Mouse (Mus musculus) liver, embryonic 14.5 days (tissue): ENCODE data around the gene Vwa5b1. TPM values are rescaled to one million over a fixed set of nuclear protein-coding genes. Genes with fewer than 3 reads are reported as not detected.

Experiments
- ATAC-seq: fragments of 200-750 bp; cut with Nextera tagmentation; 2 replicates; pipeline ENCODE4 v1.8.0; 2017; ENCODE audit warnings: moderate number of reproducible peaks, mild to moderate bottlenecking, moderate library complexity; ENCODE audit not compliant: insufficient read depth
- DNase-seq, 3 experiments: peaks; one replicate each; pipeline ENCODE4 v3.0.0-alpha.2; 2012 to 2013; ENCODE audit warnings: low read depth in 3 of 3, low spot score in 3 of 3
- H3K27ac ChIP-seq: fragments of 300-500 bp; sonication (generic); 2 replicates; pipeline ENCODE4 v1.5.1; 2014; ENCODE audit warnings: moderate library complexity, mild to moderate bottlenecking, control low read depth, inconsistent platforms
- H3K27me3 ChIP-seq: fragments of 300-500 bp; sonication (generic); 2 replicates; pipeline ENCODE4 v1.6.1; 2014; ENCODE audit warnings: mild to moderate bottlenecking, low read length, moderate library complexity; ENCODE audit not compliant: control insufficient read depth, insufficient read depth
- H3K36me3 ChIP-seq: fragments of 300-500 bp; sonication (generic); replicated peaks from 2 replicates; pipeline ENCODE4 v1.6.1; 2014; ENCODE audit warnings: low read depth; ENCODE audit not compliant: control insufficient read depth, insufficient read depth
- H3K4me1 ChIP-seq, 2 experiments: fragments of 200-500 bp in 1 of 2; fragments of 300-500 bp in 1 of 2; sonication (generic) in 1 of 2; replicated peaks; 2 replicates each; pipeline ENCODE4 v1.6.1; 2012 to 2014; ENCODE audit warnings: antibody characterized with exemption in 1 of 2, inconsistent platforms in 1 of 2, low read length in 1 of 2; ENCODE audit not compliant: control insufficient read depth in 2 of 2, insufficient read depth in 2 of 2
- H3K4me2 ChIP-seq: fragments of 300-500 bp; sonication (generic); 2 replicates; pipeline ENCODE4 v1.6.1; 2014; ENCODE audit warnings: low read depth, mild to moderate bottlenecking, control low read depth, moderate library complexity
- H3K4me3 ChIP-seq, 2 experiments: fragments of 200-500 bp in 1 of 2; fragments of 300-500 bp in 1 of 2; sonication (generic) in 1 of 2; 2 replicates each; pipeline ENCODE4 v1.5.1; 2012 to 2014; ENCODE audit warnings: low read depth in 2 of 2, low read length in 2 of 2, mild to moderate bottlenecking in 2 of 2, control low read depth in 1 of 2, inconsistent platforms in 1 of 2, moderate library complexity in 1 of 2; ENCODE audit not compliant: insufficient read depth in 1 of 2
- H3K9ac ChIP-seq: fragments of 300-500 bp; sonication (generic); replicated peaks from 2 replicates; pipeline ENCODE4 v1.6.1; 2014; ENCODE audit warnings: mild to moderate bottlenecking, control low read depth, moderate library complexity
- H3K9me3 ChIP-seq: fragments of 300-500 bp; sonication (generic); 2 replicates; pipeline ENCODE4 v1.6.1; 2016; ENCODE audit warnings: low read length, mixed read lengths; ENCODE audit not compliant: control insufficient read depth
- CTCF ChIP-seq: IDR thresholded peaks from 2 replicates; pipeline ENCODE4 v1.5.1; 2016; ENCODE audit warnings: antibody characterized with exemption, low read depth, control low read depth
- EP300 ChIP-seq: IDR thresholded peaks from 2 replicates; pipeline ENCODE4 v1.6.1; 2016; ENCODE audit warnings: antibody characterized with exemption, low read depth
- WGBS: fragments of 180-500 bp; shearing (Covaris S2); extraction: QIAGEN DNeasy Blood & Tissue Kit; methylation state at CpG from one replicate; pipeline ENCODE4 v1.1.7; 2014; ENCODE audit not compliant: insufficient replicate concordance; 5-methylcytosine and 5-hydroxymethylcytosine counted together
- polyA plus RNA-seq, 2 experiments: library from polyadenylated mRNA; depleted of rRNA in 1 of 2; stranded (reverse) in 1 of 2; unstranded in 1 of 2; fragments of >200 nt; fragmentation: Nextera tagmentation in 1 of 2; extraction: Ambion mirVana in 1 of 2; gene quantifications; 2 replicates each; pipeline versions ENCODE4 v1.2.1 to v1.2.3; 2012 to 2014

Vwa5b1 gene
- polyA plus RNA-seq (2012; rRNA removed) (not detected in 2 replicates), polyA plus RNA-seq (2014; fragmentation: Nextera tagmentation; extraction: Ambion mirVana) (not detected in 2 replicates)

- TF ChIP-seq CTCF = no peak
- no peak for TF ChIP-seq EP300
- ATAC-seq (no peak), DNase-seq (no peak)
- Histone ChIP-seq H3K36me3 (no peaks in the 10 kb centered on the region), H3K27me3 (no peaks in the 10 kb centered on the region), H3K4me1 (no peaks in the 10 kb centered on the region), H3K4me3 (no peak within 1 kb of the TSS), H3K9me3 (no peaks in the 10 kb centered on the region), H3K27ac (no peak within 1 kb of the TSS), H3K9ac (no peak within 1 kb of the TSS), H3K4me2 (no peak within 1 kb of the TSS)
- 18% methylated on average over 8 of the region's 8 CpGs for WGBS
Measured at GRCm38 (mm10) chr4:138635428-138636145, at the start of gene Vwa5b1. Gene Vwa5b1, minus strand, starts transcription at chr4:138635884.

DNA sequence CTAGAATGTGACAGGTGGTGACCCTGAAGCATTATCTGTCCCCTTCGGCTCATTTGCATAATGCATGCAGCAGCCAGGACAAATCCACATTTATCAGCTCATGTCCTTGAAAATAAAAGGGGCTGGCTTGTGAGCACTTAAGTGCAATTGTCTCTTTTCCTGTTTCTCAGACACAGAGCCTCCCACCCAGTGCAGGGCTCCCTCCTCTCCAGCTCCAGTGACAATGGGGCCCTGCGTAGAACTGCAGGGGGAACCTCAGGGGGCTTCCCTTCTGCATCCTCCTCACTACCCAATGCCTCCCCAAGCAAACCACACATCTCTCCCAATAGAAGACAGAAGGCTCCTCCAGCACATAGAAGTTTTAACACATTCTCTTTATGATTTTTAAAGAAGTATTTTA is 47.1 kb upstream of the Vwa5b1 start:
- Histone ChIP-seq H3K9ac (no peak overlapping the region), H3K4me2 (no peak overlapping the region), H3K36me3 (no peaks in the 10 kb centered on the region), H3K9me3 (no peaks in the 10 kb centered on the region), H3K4me3 (no peak overlapping the region), H3K4me1 (no peaks in the 10 kb centered on the region), H3K27ac (no peak overlapping the region), H3K27me3 (no peaks in the 10 kb centered on the region)
- no peak for TF ChIP-seq CTCF
- no peak for TF ChIP-seq EP300
- WGBS = 44% methylated on average over 2 of the region's 2 CpGs
- DNase-seq (no peak), ATAC-seq (no peak)

DNA sequence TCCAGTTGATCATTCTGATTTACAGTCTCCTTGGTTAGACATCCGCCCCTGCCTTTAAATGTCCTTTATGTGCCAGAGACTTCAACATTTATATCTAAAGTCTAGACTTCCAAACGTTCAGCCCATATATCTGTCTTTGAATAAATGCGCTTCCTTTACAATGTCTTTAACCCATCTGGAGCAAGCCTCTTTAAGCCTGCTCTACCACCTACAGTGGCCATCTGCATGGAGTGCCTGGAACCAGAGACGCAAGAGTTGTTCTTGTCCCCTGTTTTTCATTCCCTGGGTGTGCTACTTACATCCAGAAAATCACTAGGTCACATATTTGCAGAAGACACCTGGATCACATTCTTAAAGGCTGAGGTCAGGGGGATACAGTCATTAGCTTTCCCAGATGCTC is 44.4 kb upstream of the Vwa5b1 start:
- H3K27me3 ChIP-seq = no peaks in the 10 kb centered on the region

GRCm38 (mm10) chr4:138677579-138677978 is 41.9 kb upstream of the Vwa5b1 start:
- Histone ChIP-seq H3K9ac (no peak overlapping the region), H3K4me2 (no peak overlapping the region), H3K27me3 (no peaks in the 10 kb centered on the region), H3K9me3 (no peaks in the 10 kb centered on the region), H3K4me3 (no peak overlapping the region), H3K27ac (no peak overlapping the region), H3K36me3 (no peaks in the 10 kb centered on the region), H3K4me1 (no peaks in the 10 kb centered on the region)
- no peak for DNase-seq
- ATAC-seq = no peak
- TF ChIP-seq CTCF (no peak), EP300 (no peak)
- WGBS = 19% methylated on average over 16 of the region's 16 CpGs

More for the DNA sequence above, 44.4 kb upstream of the Vwa5b1 start:
- TF ChIP-seq EP300 = no peak
- no peak for TF ChIP-seq CTCF
- H3K27ac ChIP-seq = no peak overlapping the region
- no peak for DNase-seq
- no peaks in the 10 kb centered on the region for H3K4me1 ChIP-seq
- no peak overlapping the region for H3K9ac ChIP-seq
- no peak overlapping the region for H3K4me3 ChIP-seq
- no peaks in the 10 kb centered on the region for H3K9me3 ChIP-seq
- no peaks in the 10 kb centered on the region for H3K36me3 ChIP-seq
- H3K4me2 ChIP-seq = no peak overlapping the region
- no peak for ATAC-seq
- WGBS = 52% methylated on average over 4 of the region's 4 CpGs

GRCm38 (mm10) chr4:138676480-138676879 is 40.8 kb upstream of the Vwa5b1 start:
- no peaks in the 10 kb centered on the region for H3K9me3 ChIP-seq
- ATAC-seq = no peak
- TF ChIP-seq EP300 = no peak
- TF ChIP-seq CTCF = no peak
- no peaks in the 10 kb centered on the region for H3K4me1 ChIP-seq
- no peaks in the 10 kb centered on the region for H3K36me3 ChIP-seq
- no peak for DNase-seq
- H3K27ac ChIP-seq = no peak overlapping the region
- H3K27me3 ChIP-seq = no peaks in the 10 kb centered on the region
- no peak overlapping the region for H3K4me2 ChIP-seq
- WGBS = 10% methylated on average over 16 of the region's 16 CpGs
- H3K4me3 ChIP-seq = no peak overlapping the region
- H3K9ac ChIP-seq = no peak overlapping the region
